Mouse (Mus musculus) limb, embryonic 10.5 days (tissue): ENCODE results near the gene Tmem214. TPM values are rescaled to one million over a fixed set of nuclear protein-coding genes. Genes with fewer than 3 reads are reported as not detected.
A peak's percentile ranks its signal among the peaks of the same experiment; 100 is the strongest.

ENCODE experiments used
- DNase-seq: peaks from one replicate; pipeline ENCODE4 v3.0.0-alpha.2; 2017; ENCODE audit warnings: low spot score
- H3K27ac ChIP-seq: fragments of 300-500 bp; sonication (generic); 2 replicates; pipeline ENCODE4 v1.5.1; 2016; ENCODE audit warnings: mild to moderate bottlenecking
- H3K27me3 ChIP-seq: fragments of 300-500 bp; sonication (generic); 2 replicates; pipeline ENCODE4 v1.6.1; 2016; ENCODE audit warnings: low read depth, mild to moderate bottlenecking; ENCODE audit not compliant: poor library complexity, severe bottlenecking
- H3K36me3 ChIP-seq: fragments of 300-500 bp; sonication (generic); 2 replicates; pipeline ENCODE4 v1.6.1; 2016; ENCODE audit warnings: mild to moderate bottlenecking, moderate library complexity
- H3K4me1 ChIP-seq: fragments of 300-500 bp; sonication (generic); 2 replicates; pipeline ENCODE4 v1.6.1; 2016
- H3K4me3 ChIP-seq: fragments of 300-500 bp; sonication (generic); 2 replicates; pipeline ENCODE4 v1.5.1; 2016; ENCODE audit warnings: mild to moderate bottlenecking, moderate library complexity
- H3K9me3 ChIP-seq: fragments of 300-500 bp; sonication (generic); replicated peaks from 2 replicates; pipeline ENCODE4 v1.6.1; 2016; ENCODE audit warnings: mild to moderate bottlenecking
- WGBS: fragments of 180-500 bp; shearing (Covaris S2); methylation state at CpG from one replicate; pipeline ENCODE4 v1.1.7; 2016; 5-methylcytosine and 5-hydroxymethylcytosine counted together
- polyA plus RNA-seq: library from polyadenylated mRNA; unstranded; fragments of >200 nt; fragmentation: Nextera tagmentation; extraction: Ambion mirVana; gene quantifications from 2 replicates; pipeline ENCODE4 v1.2.1, GENCODE M21; 2016

Gene Tmem214
- polyA plus RNA-seq, 1 experiment from 2014 or later = 82.4 TPM

- H3K9me3 ChIP-seq = no peaks in the 10 kb centered on the region
- H3K27ac ChIP-seq = peak overlapping the region; percentile 97
- H3K27me3 ChIP-seq = no peaks in the 10 kb centered on the region
- peaks cover 92% of the 10 kb centered on the region for H3K4me1 ChIP-seq
- H3K4me3 ChIP-seq = no peak overlapping the region
- no peak for DNase-seq
- peaks cover 16% of the 10 kb centered on the region for H3K36me3 ChIP-seq
Measured at GRCm38 (mm10) chr5:30910481-30910880, 42.7 kb downstream of the Tmem214 start.

GRCm38 (mm10) chr5:30912156-30912555 lies 44.3 kb downstream of the Tmem214 start:
- peaks cover 20% of the 10 kb centered on the region for H3K36me3 ChIP-seq
- peak overlapping the region; percentile 63 for H3K4me3 ChIP-seq
- WGBS = 76% methylated on average over 5 of the region's 5 CpGs
- DNase-seq = no peak
- no peaks in the 10 kb centered on the region for H3K9me3 ChIP-seq
- no peaks in the 10 kb centered on the region for H3K27me3 ChIP-seq
- H3K4me1 ChIP-seq = peaks cover 94% of the 10 kb centered on the region
- H3K27ac ChIP-seq = peak overlapping the region; percentile 97

GRCm38 (mm10) chr5:30913060-30913841 lies 45.4 kb downstream of the Tmem214 start, which contains the start of gene Emilin1:
Emilin1 (plus strand) TSS chr5:30913402.
- Histone ChIP-seq H3K4me3 (peak within 1 kb of the TSS; percentile 63), H3K4me1 (peaks cover 98% of the 10 kb centered on the region), H3K27ac (peak within 1 kb of the TSS; percentile 97), H3K27me3 (no peaks in the 10 kb centered on the region), H3K36me3 (peaks cover 31% of the 10 kb centered on the region), H3K9me3 (no peaks in the 10 kb centered on the region)
- DNase-seq = peak; percentile 92
- 4% methylated on average over 13 of the region's 13 CpGs for WGBS

- peak overlapping the region; percentile 63 for H3K4me3 ChIP-seq
- H3K9me3 ChIP-seq = no peaks in the 10 kb centered on the region
- H3K27me3 ChIP-seq = no peaks in the 10 kb centered on the region
- peaks cover 40% of the 10 kb centered on the region for H3K36me3 ChIP-seq
- peak overlapping the region; percentile 97 for H3K27ac ChIP-seq
- peaks cover 98% of the 10 kb centered on the region for H3K4me1 ChIP-seq
- 42% methylated on average over 7 of the region's 7 CpGs for WGBS
- DNase-seq = no peak
Measured at GRCm38 (mm10) chr5:30914101-30914635, 46.4 kb downstream of the Tmem214 start.

GRCm38 (mm10) chr5:30914849-30915248 lies 47.0 kb downstream of the Tmem214 start:
- H3K27me3 ChIP-seq = no peaks in the 10 kb centered on the region
- no peak for DNase-seq
- H3K9me3 ChIP-seq = no peaks in the 10 kb centered on the region
- H3K4me3 ChIP-seq = peak overlapping the region; percentile 63
- peaks cover 47% of the 10 kb centered on the region for H3K36me3 ChIP-seq
- peak overlapping the region; percentile 97 for H3K27ac ChIP-seq
- WGBS = 70% methylated on average over 6 of the region's 6 CpGs
- peaks cover 93% of the 10 kb centered on the region for H3K4me1 ChIP-seq

GRCm38 (mm10) chr5:30915456-30915855 lies 47.6 kb downstream of the Tmem214 start:
- peak overlapping the region; percentile 63 for H3K4me3 ChIP-seq
- peaks cover 94% of the 10 kb centered on the region for H3K4me1 ChIP-seq
- peaks cover 53% of the 10 kb centered on the region for H3K36me3 ChIP-seq
- 61% methylated on average over 9 of the region's 9 CpGs for WGBS
- H3K27ac ChIP-seq = peak overlapping the region; percentile 97
- H3K27me3 ChIP-seq = no peaks in the 10 kb centered on the region
- no peaks in the 10 kb centered on the region for H3K9me3 ChIP-seq
- no peak for DNase-seq

GRCm38 (mm10) chr5:30915974-30916433 lies 48.2 kb downstream of the Tmem214 start:
- no peaks in the 10 kb centered on the region for H3K27me3 ChIP-seq
- peak overlapping the region; percentile 63 for H3K4me3 ChIP-seq
- peaks cover 58% of the 10 kb centered on the region for H3K36me3 ChIP-seq
- peak; percentile 80 for DNase-seq
- H3K4me1 ChIP-seq = peaks cover 94% of the 10 kb centered on the region
- no peaks in the 10 kb centered on the region for H3K9me3 ChIP-seq
- H3K27ac ChIP-seq = peak overlapping the region; percentile 97
- WGBS = 11% methylated on average over 7 of the region's 7 CpGs

GRCm38 (mm10) chr5:30916841-30917240 lies 49.0 kb downstream of the Tmem214 start:
- 94% methylated on average over 9 of the region's 9 CpGs for WGBS
- no peaks in the 10 kb centered on the region for H3K9me3 ChIP-seq
- no peak overlapping the region for H3K4me3 ChIP-seq
- peaks cover 61% of the 10 kb centered on the region for H3K36me3 ChIP-seq
- H3K4me1 ChIP-seq = peaks cover 94% of the 10 kb centered on the region
- DNase-seq = no peak
- no peaks in the 10 kb centered on the region for H3K27me3 ChIP-seq
- H3K27ac ChIP-seq = 0 out of 2 replicates have a peak overlapping the region, but pooled peaks have one; percentile 5

GRCm38 (mm10) chr5:30917348-30917747 lies 49.5 kb downstream of the Tmem214 start:
- Histone ChIP-seq H3K4me3 (0 out of 2 replicates have a peak overlapping the region, but pooled peaks have one; percentile 5), H3K4me1 (peaks cover 94% of the 10 kb centered on the region)
- WGBS = 93% methylated on average over 11 of the region's 11 CpGs

GRCm38 (mm10) chr5:30917891-30918670 lies 50.3 kb downstream of the Tmem214 start:
- no peaks in the 10 kb centered on the region for H3K9me3 ChIP-seq
- no peak for DNase-seq
- WGBS = 89% methylated on average over 31 of the region's 31 CpGs
- 0 out of 2 replicates have a peak overlapping the region, but pooled peaks have one; percentile 19 for H3K27ac ChIP-seq
- peaks cover 61% of the 10 kb centered on the region for H3K36me3 ChIP-seq
- peaks cover 94% of the 10 kb centered on the region for H3K4me1 ChIP-seq
- H3K27me3 ChIP-seq = no peaks in the 10 kb centered on the region
- no peak overlapping the region; the same call in 1 of the 2 replicates for H3K4me3 ChIP-seq

More at GRCm38 (mm10) chr5:30917348-30917747, 49.5 kb downstream of the Tmem214 start:
- no peak for DNase-seq
- no peaks in the 10 kb centered on the region for H3K9me3 ChIP-seq
- H3K27ac ChIP-seq = 0 out of 2 replicates have a peak overlapping the region, but pooled peaks have one; percentile 19
- peaks cover 61% of the 10 kb centered on the region for H3K36me3 ChIP-seq
- H3K27me3 ChIP-seq = no peaks in the 10 kb centered on the region

- Histone ChIP-seq H3K9me3 (no peaks in the 10 kb centered on the region), H3K36me3 (peaks cover 61% of the 10 kb centered on the region), H3K27ac (no peak overlapping the region), H3K4me3 (no peak overlapping the region; the same call in 1 of the 2 replicates), H3K4me1 (peaks cover 88% of the 10 kb centered on the region), H3K27me3 (no peaks in the 10 kb centered on the region)
- WGBS = 80% methylated on average over 8 of the region's 8 CpGs
- DNase-seq = no peak
Measured at GRCm38 (mm10) chr5:30918691-30919090, 50.9 kb downstream of the Tmem214 start.

GRCm38 (mm10) chr5:30919831-30920614 lies 52.2 kb downstream of the Tmem214 start:
- Histone ChIP-seq H3K27ac (peak overlapping the region; percentile 36; the same call in 1 of the 2 replicates), H3K4me1 (peaks cover 75% of the 10 kb centered on the region), H3K4me3 (0 out of 2 replicates have a peak overlapping the region, but pooled peaks have one; percentile 59), H3K27me3 (no peaks in the 10 kb centered on the region), H3K36me3 (peaks cover 57% of the 10 kb centered on the region), H3K9me3 (no peaks in the 10 kb centered on the region)
- DNase-seq = no peak
- WGBS = 73% methylated on average over 11 of the region's 11 CpGs
